Mouse (Mus musculus): ENCODE data around the gene Irf3. TPM values are rescaled to one million over a fixed set of nuclear protein-coding genes. Genes with fewer than 3 reads are reported as not detected.

The Irf3 gene
- polyA plus RNA-seq, 1 experiment = 56.1 TPM

- Histone ChIP-seq H3K27ac (ENCODE audit: insufficient read depth, low read length) (no peak overlapping the region), H3K36me3 (ENCODE audit: control insufficient read depth, insufficient read depth, low read length, poor library complexity, severe bottlenecking) (peaks cover 25% of the 10 kb centered on the region), H3K27me3 (ENCODE audit: control insufficient read depth, insufficient read depth, low read length, poor library complexity, severe bottlenecking) (no peaks in the 10 kb centered on the region), H3K4me1 (ENCODE audit: control insufficient read depth, insufficient read depth, low read length) (peaks cover 5% of the 10 kb centered on the region), H3K9ac (ENCODE audit: low read depth, poor library complexity, severe bottlenecking) (0 out of 2 replicates have a peak overlapping the region, but pooled peaks have one; percentile 15), H3K4me3 (ENCODE audit: low read depth, low read length) (no peak overlapping the region), H3K9me3 (replicated peaks; ENCODE audit: control insufficient read depth, insufficient read depth, low read length, poor library complexity, severe bottlenecking) (no peaks in the 10 kb centered on the region)
- TF ChIP-seq CTCF (IDR thresholded peaks at IDR 0.05; ENCODE audit: low read depth, low read length) = no peak
- no peak for TF ChIP-seq POLR2A (IDR thresholded peaks at IDR 0.05; ENCODE audit: insufficient read depth, low read length)
- no peak for TF ChIP-seq EP300 (IDR thresholded peaks at IDR 0.05; ENCODE audit: insufficient read depth, low read depth, low read length)
Observed at GRCm38 (mm10) chr7:45048923-45049657, 51.6 kb downstream of the Irf3 start.

GRCm38 (mm10) chr7:45050945-45051600 is 53.6 kb downstream of the Irf3 start:
- peak; percentile 23 for TF ChIP-seq POLR2A (IDR thresholded peaks at IDR 0.05; ENCODE audit: insufficient read depth, low read length)
- TF ChIP-seq EP300 (IDR thresholded peaks at IDR 0.05; ENCODE audit: insufficient read depth, low read depth, low read length) = no peak
- peaks cover 5% of the 10 kb centered on the region for H3K4me1 ChIP-seq (ENCODE audit: control insufficient read depth, insufficient read depth, low read length)
- H3K27me3 ChIP-seq (ENCODE audit: control insufficient read depth, insufficient read depth, low read length, poor library complexity, severe bottlenecking) = no peaks in the 10 kb centered on the region
- peaks cover 19% of the 10 kb centered on the region; the same call in 1 of the 2 replicates for H3K36me3 ChIP-seq (ENCODE audit: control insufficient read depth, insufficient read depth, low read length, poor library complexity, severe bottlenecking)
- peak overlapping the region; percentile 74 for H3K4me3 ChIP-seq (ENCODE audit: low read depth, low read length)
- H3K9ac ChIP-seq (ENCODE audit: low read depth, poor library complexity, severe bottlenecking) = peak overlapping the region; percentile 96
- H3K9me3 ChIP-seq (replicated peaks; ENCODE audit: control insufficient read depth, insufficient read depth, low read length, poor library complexity, severe bottlenecking) = no peaks in the 10 kb centered on the region
- peak overlapping the region; percentile 91 for H3K27ac ChIP-seq (ENCODE audit: insufficient read depth, low read length)

- H3K4me1 ChIP-seq (ENCODE audit: control insufficient read depth, insufficient read depth, low read length) = peaks cover 5% of the 10 kb centered on the region
- H3K9ac ChIP-seq (ENCODE audit: low read depth, poor library complexity, severe bottlenecking) = peak overlapping the region; percentile 96
- no peak for TF ChIP-seq CTCF (IDR thresholded peaks at IDR 0.05; ENCODE audit: low read depth, low read length)
- TF ChIP-seq EP300 (IDR thresholded peaks at IDR 0.05; ENCODE audit: insufficient read depth, low read depth, low read length) = no peak
- no peak for TF ChIP-seq POLR2A (IDR thresholded peaks at IDR 0.05; ENCODE audit: insufficient read depth, low read length)
Observed at GRCm38 (mm10) chr7:45051601-45051974, 54.1 kb downstream of the Irf3 start.

More at GRCm38 (mm10) chr7:45051601-45051974, 54.1 kb downstream of the Irf3 start:
- peaks cover 19% of the 10 kb centered on the region; the same call in 1 of the 2 replicates for H3K36me3 ChIP-seq (ENCODE audit: control insufficient read depth, insufficient read depth, low read length, poor library complexity, severe bottlenecking)
- H3K4me3 ChIP-seq (ENCODE audit: low read depth, low read length) = peak overlapping the region; percentile 74
- H3K27me3 ChIP-seq (ENCODE audit: control insufficient read depth, insufficient read depth, low read length, poor library complexity, severe bottlenecking) = no peaks in the 10 kb centered on the region
- peak overlapping the region; percentile 91 for H3K27ac ChIP-seq (ENCODE audit: insufficient read depth, low read length)
- no peaks in the 10 kb centered on the region for H3K9me3 ChIP-seq (replicated peaks; ENCODE audit: control insufficient read depth, insufficient read depth, low read length, poor library complexity, severe bottlenecking)

Other genes starting within 250 kb of the Irf3 start
- 52.2 and 62.7 TPM in 2 replicates for gene Vrk3, start 249.2 kb upstream of the Irf3 start, polyA plus RNA-seq (2011; ENCODE audit: insufficient read depth, insufficient read length, low read depth, missing spikeins)
- gene Zfp473, start 246.6 kb upstream of the Irf3 start, polyA plus RNA-seq (2011; ENCODE audit: insufficient read depth, insufficient read length, low read depth, missing spikeins) = 24.4 and 28.4 TPM in 2 replicates
- gene Nup62, start 181.6 kb upstream of the Irf3 start, polyA plus RNA-seq (2011; ENCODE audit: insufficient read depth, insufficient read length, low read depth, missing spikeins) = 90.6 and 109 TPM in 2 replicates
- gene Il4i1, start 181.3 kb upstream of the Irf3 start, polyA plus RNA-seq (2011; ENCODE audit: insufficient read depth, insufficient read length, low read depth, missing spikeins) = 4.7 and 6.4 TPM in 2 replicates
- 9.6 and 14.6 TPM in 2 replicates for gene Atf5, start 181.0 kb upstream of the Irf3 start, polyA plus RNA-seq (2011; ENCODE audit: insufficient read depth, insufficient read length, low read depth, missing spikeins)
- 38.1 and 38.3 TPM in 2 replicates for gene Akt1s1, start 148.7 kb upstream of the Irf3 start, polyA plus RNA-seq (2011; ENCODE audit: insufficient read depth, insufficient read length, low read depth, missing spikeins)
- 33.9 and 46.7 TPM in 2 replicates for gene Tbc1d17, start 148.6 kb upstream of the Irf3 start, polyA plus RNA-seq (2011; ENCODE audit: insufficient read depth, insufficient read length, low read depth, missing spikeins)
- 22.3 and 30.3 TPM in 2 replicates for gene Pnkp, start 140.5 kb upstream of the Irf3 start, polyA plus RNA-seq (2011; ENCODE audit: insufficient read depth, insufficient read length, low read depth, missing spikeins)
- gene Ptov1, start 127.9 kb upstream of the Irf3 start, polyA plus RNA-seq (2011; ENCODE audit: insufficient read depth, insufficient read length, low read depth, missing spikeins) = 153 and 160 TPM in 2 replicates
- 54.0 and 65.6 TPM in 2 replicates for gene Med25, start 104.9 kb upstream of the Irf3 start, polyA plus RNA-seq (2011; ENCODE audit: insufficient read depth, insufficient read length, low read depth, missing spikeins)
- 15.5 and 17.5 TPM in 2 replicates for gene Fuz, start 101.6 kb upstream of the Irf3 start, polyA plus RNA-seq (2011; ENCODE audit: insufficient read depth, insufficient read length, low read depth, missing spikeins)
- 88.5 and 107 TPM in 2 replicates for gene Ap2a1, start 68.2 kb upstream of the Irf3 start, polyA plus RNA-seq (2011; ENCODE audit: insufficient read depth, insufficient read length, low read depth, missing spikeins)
- gene Tsks, start 54.4 kb upstream of the Irf3 start, polyA plus RNA-seq (2011; ENCODE audit: insufficient read depth, insufficient read length, low read depth, missing spikeins) = not detected in 2 replicates
- gene Cpt1c, start 22.8 kb upstream of the Irf3 start, polyA plus RNA-seq (2011; ENCODE audit: insufficient read depth, insufficient read length, low read depth, missing spikeins) = 73.3 and 84.5 TPM in 2 replicates
- 461 and 485 TPM in 2 replicates for gene Prmt1, start 11.1 kb upstream of the Irf3 start, polyA plus RNA-seq (2011; ENCODE audit: insufficient read depth, insufficient read length, low read depth, missing spikeins)
- gene Bcl2l12, start 1.1 kb downstream of the Irf3 start, polyA plus RNA-seq (2011; ENCODE audit: insufficient read depth, insufficient read length, low read depth, missing spikeins) = 41.9 and 46.8 TPM in 2 replicates
- gene Scaf1, start 18.7 kb downstream of the Irf3 start, polyA plus RNA-seq (2011; ENCODE audit: insufficient read depth, insufficient read length, low read depth, missing spikeins) = 64.2 and 73.2 TPM in 2 replicates
- gene Rras, start 20.3 kb downstream of the Irf3 start, polyA plus RNA-seq (2011; ENCODE audit: insufficient read depth, insufficient read length, low read depth, missing spikeins) = 72.4 and 80.4 TPM in 2 replicates
- 35.0 and 35.5 TPM in 2 replicates for gene Prr12, start 55.2 kb downstream of the Irf3 start, polyA plus RNA-seq (2011; ENCODE audit: insufficient read depth, insufficient read length, low read depth, missing spikeins)
- gene Nosip, start 64.8 kb downstream of the Irf3 start, polyA plus RNA-seq (2011; ENCODE audit: insufficient read depth, insufficient read length, low read depth, missing spikeins) = 58.1 and 62.4 TPM in 2 replicates
- gene Prrg2, start 65.0 kb downstream of the Irf3 start, polyA plus RNA-seq (2011; ENCODE audit: insufficient read depth, insufficient read length, low read depth, missing spikeins) = 7.7 and 12.0 TPM in 2 replicates
- gene Rcn3, start 94.6 kb downstream of the Irf3 start, polyA plus RNA-seq (2011; ENCODE audit: insufficient read depth, insufficient read length, low read depth, missing spikeins) = 66.7 and 88.2 TPM in 2 replicates
- 2.0 and 2.5 TPM in 2 replicates for gene Fcgrt, start 106.2 kb downstream of the Irf3 start, polyA plus RNA-seq (2011; ENCODE audit: insufficient read depth, insufficient read length, low read depth, missing spikeins)
- gene Rps11, start 126.8 kb downstream of the Irf3 start, polyA plus RNA-seq (2011; ENCODE audit: insufficient read depth, insufficient read length, low read depth, missing spikeins) = 2,753 and 2,969 TPM in 2 replicates
- 3,729 and 4,020 TPM in 2 replicates for gene Rpl13a, start 131.1 kb downstream of the Irf3 start, polyA plus RNA-seq (2011; ENCODE audit: insufficient read depth, insufficient read length, low read depth, missing spikeins)
- not detected in 2 replicates for gene Gm45713, start 138.6 kb downstream of the Irf3 start, polyA plus RNA-seq (2011; ENCODE audit: insufficient read depth, insufficient read length, low read depth, missing spikeins)
- 3.0 and 3.7 TPM in 2 replicates for gene Flt3l, start 138.8 kb downstream of the Irf3 start, polyA plus RNA-seq (2011; ENCODE audit: insufficient read depth, insufficient read length, low read depth, missing spikeins)
- 38.5 and 43.6 TPM in 2 replicates for gene Pih1d1, start 156.7 kb downstream of the Irf3 start, polyA plus RNA-seq (2011; ENCODE audit: insufficient read depth, insufficient read length, low read depth, missing spikeins)
- gene Aldh16a1, start 156.9 kb downstream of the Irf3 start, polyA plus RNA-seq (2011; ENCODE audit: insufficient read depth, insufficient read length, low read depth, missing spikeins) = 36.9 and 44.2 TPM in 2 replicates
- 0.94 and 1.6 TPM in 2 replicates for gene Slc17a7, start 166.3 kb downstream of the Irf3 start, polyA plus RNA-seq (2011; ENCODE audit: insufficient read depth, insufficient read length, low read depth, missing spikeins)
- gene Gfy, start 181.9 kb downstream of the Irf3 start, polyA plus RNA-seq (2011; ENCODE audit: insufficient read depth, insufficient read length, low read depth, missing spikeins) = 0.68 and 1.2 TPM in 2 replicates
- gene Pth2, start 183.3 kb downstream of the Irf3 start, polyA plus RNA-seq (2011; ENCODE audit: insufficient read depth, insufficient read length, low read depth, missing spikeins) = not detected in 2 replicates
- 2.2 and 2.6 TPM in 2 replicates for gene Ccdc155, start 207.2 kb downstream of the Irf3 start, polyA plus RNA-seq (2011; ENCODE audit: insufficient read depth, insufficient read length, low read depth, missing spikeins)
- 4.2 and 8.6 TPM in 2 replicates for gene Dkkl1, start 214.5 kb downstream of the Irf3 start, polyA plus RNA-seq (2011; ENCODE audit: insufficient read depth, insufficient read length, low read depth, missing spikeins)
- 147 and 152 TPM in 2 replicates for gene Tead2, start 218.1 kb downstream of the Irf3 start, polyA plus RNA-seq (2011; ENCODE audit: insufficient read depth, insufficient read length, low read depth, missing spikeins)
- gene Cd37, start 241.5 kb downstream of the Irf3 start, polyA plus RNA-seq (2011; ENCODE audit: insufficient read depth, insufficient read length, low read depth, missing spikeins) = 2.2 and 3.4 TPM in 2 replicates
- 0.55 and 0.63 TPM in 2 replicates for gene Slc6a16, start 243.4 kb downstream of the Irf3 start, polyA plus RNA-seq (2011; ENCODE audit: insufficient read depth, insufficient read length, low read depth, missing spikeins)